Mouse (Mus musculus) liver, embryonic 11.5 days (tissue): ENCODE results near the gene Iqcg. TPM values are rescaled to one million over a fixed set of nuclear protein-coding genes. Genes with fewer than 3 reads are reported as not detected.

Experiments
- ATAC-seq: fragments of 200-750 bp; cut with Nextera tagmentation; replicated peaks from 2 replicates; pipeline ENCODE4 v1.8.0; 2017; ENCODE audit warnings: moderate number of reproducible peaks, mild to moderate bottlenecking, moderate TSS enrichment, moderate library complexity; ENCODE audit not compliant: low FRiP score
- DNase-seq: peaks from one replicate; pipeline ENCODE4 v3.0.0-alpha.2; 2017; ENCODE audit warnings: low spot score
- H3K27ac ChIP-seq: fragments of 300-500 bp; sonication (generic); 2 replicates; pipeline ENCODE4 v1.5.1; 2014; ENCODE audit warnings: mild to moderate bottlenecking, low read depth, low read length, control low read depth
- H3K27me3 ChIP-seq: fragments of 300-500 bp; sonication (generic); replicated peaks from 2 replicates; pipeline ENCODE4 v1.6.1; 2014; ENCODE audit warnings: low read length, mixed read lengths; ENCODE audit not compliant: control insufficient read depth, insufficient read depth
- H3K36me3 ChIP-seq: fragments of 300-500 bp; sonication (generic); 2 replicates; pipeline ENCODE4 v1.6.1; 2014; ENCODE audit warnings: mild to moderate bottlenecking, low read length, moderate library complexity, mixed read lengths; ENCODE audit not compliant: control insufficient read depth, insufficient read depth
- H3K4me1 ChIP-seq: fragments of 300-500 bp; sonication (generic); replicated peaks from 2 replicates; pipeline ENCODE4 v1.6.1; 2014; ENCODE audit warnings: low read length, mixed read lengths; ENCODE audit not compliant: control insufficient read depth, insufficient read depth
- H3K4me2 ChIP-seq: fragments of 300-500 bp; sonication (generic); 2 replicates; pipeline ENCODE4 v1.6.1; 2014; ENCODE audit warnings: mild to moderate bottlenecking, control low read depth, moderate library complexity
- H3K4me3 ChIP-seq: fragments of 300-500 bp; sonication (generic); 2 replicates; pipeline ENCODE4 v1.5.1; 2014; ENCODE audit warnings: low read depth, low read length, control low read depth
- H3K9ac ChIP-seq: fragments of 300-500 bp; sonication (generic); 2 replicates; pipeline ENCODE4 v1.6.1; 2014; ENCODE audit warnings: low read depth, low read length, control low read depth
- H3K9me3 ChIP-seq: fragments of 300-500 bp; sonication (generic); 2 replicates; pipeline ENCODE4 v1.6.1; 2016; ENCODE audit warnings: low read length, inconsistent platforms, mixed read lengths; ENCODE audit not compliant: control insufficient read depth
- WGBS: fragments of 180-500 bp; shearing (Covaris S2); extraction: QIAGEN DNeasy Blood & Tissue Kit; methylation state at CpG from one replicate; pipeline ENCODE4 v1.1.7; 2014; 5-methylcytosine and 5-hydroxymethylcytosine counted together
- polyA plus RNA-seq: library from polyadenylated mRNA; unstranded; fragments of >200 nt; fragmentation: Nextera tagmentation; extraction: Ambion mirVana; gene quantifications from 2 replicates; pipeline ENCODE4 v1.2.1, GENCODE M21; 2014

The Iqcg gene
- polyA plus RNA-seq, 1 experiment from 2014 or later: 4.1 TPM

DNA sequence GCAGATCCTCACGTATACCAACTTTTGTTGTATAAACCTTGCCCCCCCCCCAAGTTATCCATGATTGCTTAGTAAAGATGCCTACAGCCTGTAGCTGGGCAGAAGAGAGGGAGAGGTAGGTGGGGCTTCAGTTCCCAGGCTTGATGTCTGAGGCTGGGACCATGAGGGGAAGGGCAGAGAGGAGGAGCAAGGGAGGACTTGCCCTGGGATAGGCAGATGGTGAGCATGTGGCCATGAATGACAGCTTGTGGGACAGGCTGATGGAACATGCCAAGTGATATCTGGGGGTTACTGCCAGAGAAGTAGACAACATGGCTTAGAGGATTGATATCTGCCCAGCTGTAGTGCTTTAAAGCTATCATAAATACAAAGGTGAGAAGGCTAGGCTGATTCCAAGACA is 8.0 kb downstream of the Iqcg start:
- Histone ChIP-seq H3K9me3 (no peaks in the 10 kb centered on the region), H3K4me3 (no peak overlapping the region), H3K4me2 (no peak overlapping the region), H3K4me1 (no peaks in the 10 kb centered on the region), H3K27me3 (no peaks in the 10 kb centered on the region), H3K27ac (no peak overlapping the region), H3K36me3 (no peaks in the 10 kb centered on the region), H3K9ac (no peak overlapping the region)
- ATAC-seq (no peak), DNase-seq (no peak)
- 89% methylated on average over 1 of the region's 1 CpGs for WGBS

DNA sequence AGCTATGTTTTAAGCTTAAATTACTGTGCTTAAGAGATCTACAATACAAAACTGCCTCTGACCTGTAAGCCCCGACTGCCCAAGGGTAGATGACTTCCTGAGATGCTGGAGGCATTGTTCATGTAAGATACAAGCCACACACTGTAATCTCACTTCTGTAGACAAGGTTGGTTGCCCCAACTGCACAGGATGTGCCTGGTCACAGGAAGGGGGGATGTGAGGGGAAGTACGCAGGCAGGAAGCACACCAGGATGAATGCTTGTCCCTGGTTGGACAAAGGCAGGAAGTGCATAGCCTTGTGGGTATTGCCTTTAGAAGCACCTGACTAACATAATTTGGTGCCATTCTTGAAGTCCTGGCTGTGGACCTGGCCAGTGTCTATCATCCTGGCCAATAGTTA is 12.8 kb downstream of the Iqcg start:
- Histone ChIP-seq H3K9ac (no peak overlapping the region), H3K4me2 (no peak overlapping the region), H3K4me1 (no peaks in the 10 kb centered on the region), H3K36me3 (no peaks in the 10 kb centered on the region), H3K9me3 (no peaks in the 10 kb centered on the region), H3K27ac (no peak overlapping the region), H3K4me3 (no peak overlapping the region), H3K27me3 (no peaks in the 10 kb centered on the region)
- ATAC-seq (no peak), DNase-seq (no peak)
- 49% methylated on average over 2 of the region's 2 CpGs for WGBS

DNA sequence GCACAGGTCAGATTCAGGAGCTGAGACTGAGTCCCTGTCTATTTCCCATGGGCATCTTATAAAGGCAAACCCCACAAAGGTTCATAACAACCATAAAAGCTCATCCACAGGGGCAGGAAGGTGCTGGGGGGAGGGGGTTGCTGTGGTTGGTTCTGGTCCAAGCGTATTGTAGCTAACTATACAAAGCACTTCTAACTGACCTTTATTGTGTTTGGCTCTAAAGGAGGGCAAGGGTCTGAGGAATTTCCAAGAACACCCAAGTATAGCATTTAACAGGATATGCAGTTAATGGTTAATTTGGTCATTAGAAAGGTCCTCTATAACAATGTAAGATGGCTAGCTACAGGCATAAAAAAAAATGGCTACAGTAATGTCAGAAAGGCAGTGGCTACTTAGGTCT is 13.3 kb downstream of the Iqcg start:
- no peak overlapping the region for H3K9ac ChIP-seq
- H3K4me3 ChIP-seq: no peak overlapping the region
- no peaks in the 10 kb centered on the region for H3K4me1 ChIP-seq
- H3K9me3 ChIP-seq: no peaks in the 10 kb centered on the region
- no peaks in the 10 kb centered on the region for H3K27me3 ChIP-seq
- no peak overlapping the region for H3K27ac ChIP-seq
- no peak for ATAC-seq
- 81% methylated on average over 1 of the region's 1 CpGs for WGBS
- no peak for DNase-seq
- no peak overlapping the region for H3K4me2 ChIP-seq
- H3K36me3 ChIP-seq: no peaks in the 10 kb centered on the region

DNA sequence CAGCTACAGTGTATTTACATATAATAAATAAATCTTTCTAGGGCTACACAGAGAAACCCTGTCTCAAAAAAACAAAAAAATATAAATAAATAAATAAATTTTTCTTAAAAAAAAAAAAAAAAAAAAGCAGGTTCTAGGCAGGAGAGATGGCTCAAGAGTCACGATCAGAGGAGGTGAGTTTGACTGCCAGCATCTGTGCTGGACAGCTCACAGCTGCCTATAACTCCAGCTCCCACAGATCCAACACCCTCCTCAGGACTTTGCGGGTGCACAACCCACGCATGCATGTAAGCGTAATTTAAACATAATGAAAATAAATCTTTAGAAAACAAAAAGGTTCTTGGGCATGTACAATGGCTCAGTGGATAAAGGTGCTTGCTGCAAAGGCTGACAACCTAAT is 20.0 kb downstream of the Iqcg start:
- ATAC-seq (no peak), DNase-seq (no peak)
- H3K9me3 ChIP-seq: no peaks in the 10 kb centered on the region
- 73% methylated on average over 4 of the region's 4 CpGs for WGBS
- no peak overlapping the region for H3K9ac ChIP-seq
- H3K36me3 ChIP-seq: no peaks in the 10 kb centered on the region
- H3K27ac ChIP-seq: no peak overlapping the region
- H3K4me2 ChIP-seq: no peak overlapping the region
- H3K4me1 ChIP-seq: no peaks in the 10 kb centered on the region
- H3K4me3 ChIP-seq: no peak overlapping the region
- H3K27me3 ChIP-seq: no peaks in the 10 kb centered on the region

DNA sequence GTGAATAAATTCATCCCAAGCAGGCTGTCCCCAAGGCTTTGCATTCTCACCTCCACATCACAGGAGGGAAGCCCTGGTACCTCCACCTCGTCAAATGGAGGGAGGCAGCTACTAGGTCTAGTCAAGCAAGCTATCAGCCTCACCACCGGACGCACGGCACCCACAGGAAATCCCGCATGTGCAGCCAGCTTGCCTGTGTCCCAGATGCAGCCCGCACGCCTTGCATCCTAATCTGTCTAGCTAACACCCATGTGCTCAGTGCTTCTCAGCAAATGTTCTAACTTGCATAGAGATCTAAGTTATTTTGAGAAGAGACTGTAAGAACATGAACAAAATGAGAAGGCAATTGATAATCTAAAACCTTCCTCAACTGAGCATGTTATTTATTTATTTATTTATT is 29.7 kb downstream of the Iqcg start:
- H3K36me3 ChIP-seq: no peaks in the 10 kb centered on the region
- WGBS: 56% methylated on average over 7 of the region's 7 CpGs
- DNase-seq (no peak), ATAC-seq (no peak)
- no peak overlapping the region for H3K4me2 ChIP-seq
- H3K4me1 ChIP-seq: no peaks in the 10 kb centered on the region
- no peak overlapping the region for H3K27ac ChIP-seq
- H3K27me3 ChIP-seq: no peaks in the 10 kb centered on the region
- no peaks in the 10 kb centered on the region for H3K9me3 ChIP-seq
- no peak overlapping the region for H3K4me3 ChIP-seq
- no peak overlapping the region for H3K9ac ChIP-seq

DNA sequence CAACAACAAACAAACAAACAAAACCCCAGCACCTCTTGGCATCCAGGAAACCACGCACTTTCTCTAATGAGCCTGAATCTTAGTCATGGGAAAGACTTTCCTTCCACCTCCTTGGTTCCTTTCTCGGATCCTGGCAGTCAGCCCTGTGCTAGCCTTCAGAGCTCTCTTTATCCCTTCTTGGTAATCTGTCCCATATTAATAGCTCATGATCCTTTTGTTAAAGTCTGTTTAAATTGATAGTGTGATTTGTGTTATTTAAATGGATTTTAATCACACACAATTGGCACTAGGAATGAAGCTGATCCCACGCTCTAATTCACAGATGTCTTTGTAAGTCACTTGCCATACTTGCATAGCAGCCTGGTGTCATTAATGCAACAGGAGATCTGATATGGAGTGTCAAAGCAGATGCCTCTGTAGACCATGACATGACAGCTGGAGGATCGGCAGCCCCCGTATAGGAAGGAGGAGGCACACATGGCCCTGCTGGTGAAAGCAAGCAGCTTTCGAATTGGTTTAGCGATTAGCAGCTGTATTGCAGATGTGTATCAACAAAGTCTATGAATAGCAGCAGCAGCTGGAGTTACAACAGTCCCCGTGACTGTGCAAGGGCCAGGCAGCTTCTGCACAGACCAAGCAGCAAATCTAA is 31.4 kb downstream of the Iqcg start:
- WGBS: 72% methylated on average over 8 of the region's 8 CpGs
- H3K4me2 ChIP-seq: no peak overlapping the region
- ATAC-seq: no peak
- no peaks in the 10 kb centered on the region for H3K27me3 ChIP-seq
- H3K4me1 ChIP-seq: no peaks in the 10 kb centered on the region
- H3K9me3 ChIP-seq: no peaks in the 10 kb centered on the region
- no peak overlapping the region for H3K27ac ChIP-seq
- H3K4me3 ChIP-seq: no peak overlapping the region
- DNase-seq: no peak
- no peaks in the 10 kb centered on the region for H3K36me3 ChIP-seq
- H3K9ac ChIP-seq: no peak overlapping the region

DNA sequence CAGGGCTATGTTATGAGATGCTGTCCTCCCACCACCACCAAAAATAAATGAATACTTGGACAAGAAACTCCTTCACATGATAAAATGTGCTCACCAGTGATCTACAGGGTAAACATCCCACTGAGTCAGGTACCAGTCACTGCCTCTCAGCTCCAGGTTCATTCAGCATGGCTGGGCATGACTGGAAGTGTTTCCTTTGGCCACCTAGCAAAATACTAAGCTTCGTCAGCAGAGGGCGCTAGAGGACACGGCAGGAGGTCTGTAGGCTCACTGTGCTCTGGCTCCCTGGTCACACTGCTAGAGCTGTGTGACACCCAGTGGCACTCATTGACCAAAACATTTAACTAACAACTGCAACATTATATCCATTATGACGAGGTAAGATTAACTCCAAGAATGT is 32.3 kb downstream of the Iqcg start:
- H3K9ac ChIP-seq: no peak overlapping the region
- H3K27me3 ChIP-seq: no peaks in the 10 kb centered on the region
- no peak overlapping the region for H3K4me3 ChIP-seq
- H3K36me3 ChIP-seq: no peaks in the 10 kb centered on the region
- no peaks in the 10 kb centered on the region for H3K4me1 ChIP-seq
- ATAC-seq: peak; percentile 71; the same call in 1 of the 2 replicates
- peak; percentile 78 for DNase-seq
- H3K27ac ChIP-seq: no peak overlapping the region
- H3K4me2 ChIP-seq: no peak overlapping the region
- no peaks in the 10 kb centered on the region for H3K9me3 ChIP-seq
- WGBS: 4% methylated on average over 4 of the region's 4 CpGs

DNA sequence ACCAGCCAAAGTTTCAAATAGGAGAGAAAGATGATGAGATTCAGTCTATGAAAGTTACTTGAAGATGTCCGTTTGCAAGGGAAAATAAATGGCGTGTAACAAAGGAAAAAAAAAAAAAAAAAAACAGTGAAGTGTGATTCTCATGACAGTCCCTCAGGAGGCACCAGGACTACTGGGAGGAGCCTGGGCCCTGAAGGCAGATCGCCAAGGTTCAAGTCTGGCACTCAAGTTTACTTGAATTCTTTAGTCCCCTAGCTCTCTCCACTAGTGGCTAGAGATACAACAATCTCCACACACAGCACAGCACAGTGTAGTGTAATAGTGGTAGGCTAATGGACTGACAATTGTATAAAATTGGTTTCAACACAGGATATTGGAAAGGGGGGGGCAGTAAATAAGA is 34.6 kb downstream of the Iqcg start:
- Histone ChIP-seq H3K36me3 (no peaks in the 10 kb centered on the region), H3K4me1 (no peaks in the 10 kb centered on the region), H3K4me3 (no peak overlapping the region), H3K9ac (no peak overlapping the region), H3K9me3 (no peaks in the 10 kb centered on the region), H3K4me2 (no peak overlapping the region), H3K27ac (no peak overlapping the region), H3K27me3 (no peaks in the 10 kb centered on the region)
- DNase-seq: no peak
- ATAC-seq: no peak
- 62% methylated on average over 3 of the region's 3 CpGs for WGBS

DNA sequence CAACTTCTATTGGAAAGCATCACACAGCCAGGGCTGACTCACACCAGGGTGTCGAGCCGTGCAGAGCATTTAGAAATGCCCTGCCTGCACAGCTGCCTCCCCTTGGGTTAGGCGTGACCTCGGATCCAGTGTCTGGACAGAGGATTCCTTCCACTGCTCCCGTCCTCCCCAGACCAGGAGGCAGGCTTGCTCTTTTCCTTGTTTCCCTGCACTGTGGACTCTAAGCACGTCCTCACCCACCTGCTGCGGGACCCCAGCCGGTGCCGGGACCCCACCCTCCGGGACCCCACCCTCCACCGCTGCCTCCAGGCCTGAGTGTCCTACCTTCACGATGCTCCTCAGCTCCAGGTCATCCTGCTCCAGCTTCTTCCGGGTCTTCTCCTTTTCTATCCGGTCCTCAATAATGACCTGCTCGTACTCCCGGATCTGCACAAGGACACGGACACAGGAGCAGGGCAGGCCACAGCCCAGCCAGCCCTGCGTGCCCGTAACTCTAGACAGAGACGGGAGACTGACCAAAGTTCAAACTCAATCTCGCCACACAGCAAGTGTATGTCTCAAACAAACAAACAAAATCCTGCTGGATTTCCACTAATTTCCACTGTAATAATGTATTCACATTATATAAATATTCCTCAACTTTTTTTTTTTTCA is 36.8 kb downstream of the Iqcg start:
- 79% methylated on average over 21 of the region's 21 CpGs for WGBS
- Histone ChIP-seq H3K4me2 (no peak overlapping the region), H3K27me3 (no peaks in the 10 kb centered on the region), H3K4me3 (no peak overlapping the region), H3K36me3 (no peaks in the 10 kb centered on the region), H3K9me3 (no peaks in the 10 kb centered on the region), H3K9ac (no peak overlapping the region), H3K27ac (no peak overlapping the region), H3K4me1 (no peaks in the 10 kb centered on the region)
- no peak for ATAC-seq
- DNase-seq: no peak
